Mouse (Mus musculus) mouse trophoblast stem cell (cell line): Measurements from ENCODE around the gene Maoa.

Source experiments
- in situ Hi-C, 2 experiments: fragments of 300-500 bp; cut with MseI, MboI; formaldehyde crosslinking; loops; 2 replicates in 1 of 2; 3 replicates in 1 of 2; pipeline ENCODE4 v1.15.1; 2025

The Maoa gene

DNA sequence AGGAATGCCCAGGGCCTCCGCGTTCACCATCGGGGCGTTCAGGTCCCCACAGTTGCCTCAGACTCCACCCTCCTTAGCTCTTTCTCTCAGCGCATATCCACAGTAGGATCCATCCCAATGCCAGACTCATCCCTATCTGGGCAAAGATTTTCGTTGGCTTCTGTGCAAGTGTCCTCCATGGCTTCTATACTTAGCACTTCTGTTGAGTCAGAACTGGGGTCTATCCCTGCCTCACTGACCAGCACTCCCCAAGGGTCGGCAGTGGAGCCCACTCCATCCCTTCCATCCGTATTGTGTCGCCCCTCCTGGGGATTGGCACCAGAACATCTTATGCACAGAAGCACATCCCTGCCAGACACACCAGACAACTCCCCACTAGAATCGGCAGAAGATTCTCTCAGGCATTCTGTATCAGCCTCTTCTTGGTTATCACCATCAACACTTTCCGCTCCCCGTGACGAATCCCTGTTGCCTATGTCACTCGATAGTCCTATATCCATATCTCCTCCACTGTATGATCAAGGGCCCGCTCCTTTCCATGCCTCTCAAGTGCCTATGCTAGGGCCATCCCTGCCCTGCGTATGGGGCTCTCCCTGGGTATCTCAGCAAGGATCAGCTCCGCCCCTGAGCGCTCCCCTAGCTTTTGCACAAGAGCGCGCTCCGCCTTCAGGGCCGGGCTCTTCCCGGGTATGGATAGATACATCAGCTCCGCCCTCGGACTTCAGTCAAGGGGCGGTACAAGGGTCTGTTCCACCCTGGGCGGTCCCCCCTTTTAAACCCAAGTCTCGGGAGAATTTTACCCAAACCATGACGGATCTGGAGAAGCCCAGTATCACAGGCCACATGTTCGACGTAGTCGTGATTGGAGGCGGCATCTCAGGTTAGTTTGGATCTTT, at the start of gene Maoa:
Gene Maoa (plus strand): TSS at position 665 of the 896 bp plus-strand sequence.
- in situ Hi-C loops = no loop called here

GRCm38 (mm10) chrX:16618225-16619033, 1.1 kb upstream of the Maoa start:
- in situ Hi-C loops = no loop called here

DNA sequence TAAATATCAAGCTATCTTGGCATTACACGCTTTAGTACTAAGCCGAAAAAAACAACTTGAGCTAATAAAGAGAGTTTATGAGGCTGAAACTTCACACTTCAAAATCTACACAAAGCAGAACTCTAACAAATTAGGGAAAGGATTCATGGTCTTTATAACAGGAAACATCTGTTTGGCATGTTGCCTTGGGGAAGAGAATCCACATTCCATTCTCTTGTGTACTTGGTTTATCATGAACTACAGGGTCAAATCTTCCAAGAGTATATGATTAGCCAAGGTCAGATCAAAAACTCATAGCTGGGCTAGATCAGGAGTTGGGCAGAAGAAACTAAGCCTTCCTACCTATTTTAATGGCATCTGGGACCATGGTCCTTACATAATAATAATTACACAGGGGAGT, 37.0 kb downstream of the Maoa start:
- in situ Hi-C loops = no loop called here

GRCm38 (mm10) chrX:16706094-16706493, 86.6 kb downstream of the Maoa start:
- in situ Hi-C loops = no loop called here

- in situ Hi-C loops = no loop called here
Measured at GRCm38 (mm10) chrX:16714033-16714432, 94.5 kb downstream of the Maoa start.
